Mouse (Mus musculus): ENCODE measurements around the gene Oas1g. TPM values are rescaled to one million over a fixed set of nuclear protein-coding genes. Genes with fewer than 3 reads are reported as not detected.
"Not testable (repeated sequence)": the region's sequence is repeated elsewhere in the genome, so short reads cannot be mapped to it uniquely, and the experiment has no call there.

Oas1g gene
- total RNA-seq, 2 experiments from 2014 or later: not detected

DNA sequence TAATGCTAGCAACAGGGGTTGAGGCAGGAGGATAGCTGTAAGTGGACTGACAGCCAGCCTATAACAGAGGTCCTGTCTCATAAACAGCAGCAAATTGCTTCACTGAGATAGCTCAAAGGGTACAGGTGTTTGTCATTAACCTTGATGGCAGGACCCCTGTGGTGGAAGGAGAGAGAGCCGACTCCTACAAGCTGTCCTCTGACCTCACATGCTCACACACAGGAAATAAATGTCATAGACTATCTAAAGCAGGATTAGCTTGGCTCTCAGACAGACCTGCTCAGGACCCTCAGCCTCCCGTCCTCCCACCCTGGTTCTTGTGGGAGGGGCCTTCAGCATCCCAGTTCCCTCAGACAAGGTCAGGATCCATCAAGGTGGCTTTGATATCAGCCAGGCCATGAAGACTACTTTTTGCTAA is 4.8 kb upstream of the Oas1g start:
- intact Hi-C loops (cut with DNase I): no loop called here
- no peak for DNase-seq (ENCODE audit: extremely low spot score in 1 of 2, low spot score in 2 of 2)

DNA sequence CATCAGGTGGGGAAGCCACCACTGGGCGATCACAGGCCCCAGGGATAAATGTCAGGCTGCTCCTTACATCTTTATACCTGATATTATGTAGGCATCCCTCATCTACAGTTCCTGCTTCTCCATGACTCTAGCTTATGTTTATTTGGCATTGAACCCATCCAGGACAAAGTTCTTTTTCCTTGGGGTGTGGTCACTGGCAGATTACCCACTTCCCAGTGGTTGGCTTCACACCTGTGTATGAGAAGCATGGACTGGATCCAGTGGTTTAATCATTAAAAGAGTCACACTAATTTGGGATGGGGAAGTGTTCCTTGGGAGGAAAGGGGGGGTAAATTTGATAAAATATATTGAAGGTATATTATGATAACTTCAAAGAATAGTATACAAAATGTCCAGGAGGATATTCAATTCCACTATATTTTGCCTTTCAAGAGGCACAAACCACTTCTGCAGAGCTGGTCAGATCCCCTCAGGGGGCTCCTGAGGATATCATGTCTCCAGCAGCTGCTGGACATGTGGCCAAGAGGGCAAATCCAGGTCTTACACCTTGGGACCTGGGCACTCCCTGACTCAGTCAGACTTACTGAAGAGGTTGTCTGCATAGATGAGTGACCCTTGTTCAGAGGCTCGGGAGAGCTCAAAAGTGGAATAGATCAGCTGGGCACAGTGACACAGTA is 4.3 kb upstream of the Oas1g start:
- intact Hi-C loops (cut with DNase I); DNase-seq (ENCODE audit: extremely low spot score in 1 of 2, low spot score in 2 of 2): not testable (repeated sequence)

DNA sequence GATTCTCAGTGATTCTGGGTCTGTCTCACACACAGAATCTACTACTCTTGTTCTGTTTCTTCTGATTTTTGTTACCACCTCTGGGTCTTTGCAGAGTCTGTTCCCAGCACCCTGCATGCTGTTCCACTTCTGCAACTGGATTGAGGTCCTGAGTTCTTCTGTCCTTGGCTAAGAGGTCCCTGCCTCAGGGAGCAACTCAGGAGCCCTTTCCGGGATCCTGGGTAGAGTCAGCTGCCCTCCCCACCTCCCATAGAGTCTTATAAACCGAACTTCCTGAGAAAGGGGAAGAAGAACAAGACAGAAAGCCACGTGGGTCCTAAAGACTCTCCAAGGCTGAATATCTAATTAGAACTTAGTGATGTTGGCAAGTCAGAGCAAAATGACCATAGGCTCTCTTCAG is 3.6 kb upstream of the Oas1g start:
- intact Hi-C loops (cut with DNase I): no loop called here
- no peak for DNase-seq (ENCODE audit: extremely low spot score in 1 of 2, low spot score in 2 of 2)

DNA sequence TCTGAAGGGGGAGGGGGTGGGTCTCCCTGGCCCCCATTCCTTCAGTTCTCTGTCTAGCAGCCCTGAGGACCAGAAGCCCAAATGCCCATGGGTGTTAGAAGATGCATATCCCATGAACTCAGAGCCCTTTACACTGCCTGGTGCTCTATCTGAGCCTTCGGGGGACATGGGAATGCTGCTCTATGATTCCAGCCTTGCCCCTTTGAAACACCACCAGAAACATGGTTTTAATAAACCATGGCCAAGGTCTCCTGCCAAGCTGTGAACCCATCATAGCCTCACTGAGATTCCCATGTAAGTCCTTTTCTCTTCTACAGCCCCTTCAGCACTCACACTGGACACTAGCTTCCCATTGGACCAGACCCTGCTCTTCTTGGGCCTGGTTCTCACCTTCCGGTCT is 2.6 kb upstream of the Oas1g start:
- no peak for DNase-seq (ENCODE audit: extremely low spot score in 1 of 2, low spot score in 2 of 2)
- intact Hi-C loops (cut with DNase I): no loop called here

DNA sequence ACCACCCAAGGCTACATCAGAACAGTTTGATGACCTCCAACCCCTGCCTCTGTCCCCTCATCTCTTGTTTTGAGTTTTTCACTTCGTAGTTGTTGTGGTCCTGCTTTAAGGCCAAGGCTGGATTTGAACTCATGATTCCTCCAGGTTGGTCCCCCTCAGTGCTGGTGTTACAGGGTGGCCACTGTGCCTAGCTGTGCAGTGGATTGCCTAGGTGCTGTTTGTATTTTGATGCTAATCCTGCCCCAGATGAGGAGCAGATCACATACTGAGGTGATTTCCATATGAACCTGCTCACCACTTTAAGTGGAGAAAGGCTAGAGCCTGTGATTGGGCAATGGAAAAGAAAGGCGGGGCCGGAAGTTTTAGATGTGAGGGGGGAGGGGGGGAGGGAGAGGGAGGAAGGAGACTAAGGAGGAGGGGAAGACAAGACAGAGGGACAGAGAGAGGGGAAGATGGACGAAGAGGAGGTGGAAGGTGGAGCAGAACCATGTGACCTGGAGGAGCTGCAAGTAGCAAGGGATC is 942 bp upstream of the Oas1g start:
- intact Hi-C loops (cut with DNase I); DNase-seq (ENCODE audit: extremely low spot score in 1 of 2, low spot score in 2 of 2): not testable (repeated sequence)

DNA sequence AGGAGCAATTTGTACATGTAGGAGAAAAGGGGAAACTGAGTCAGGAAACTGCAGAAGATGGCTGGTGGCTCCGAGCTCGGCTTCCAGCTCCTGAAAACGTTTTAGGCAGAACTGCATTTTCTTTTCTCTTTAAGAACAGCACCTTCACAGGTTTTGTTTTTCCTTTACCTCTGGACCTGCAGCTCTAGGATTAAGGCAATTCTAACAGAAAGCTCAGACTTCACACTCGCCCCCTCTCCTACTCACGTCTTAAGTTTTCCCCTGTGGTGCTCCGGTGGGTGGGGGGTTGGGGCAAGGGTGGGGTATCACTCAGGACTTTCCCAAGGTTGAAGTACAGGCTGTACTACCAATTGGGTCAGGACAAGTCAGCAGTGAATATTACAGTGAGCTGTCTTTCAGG is 418 bp upstream of the Oas1g start:
- intact Hi-C loops (cut with DNase I): no loop called here

DNA sequence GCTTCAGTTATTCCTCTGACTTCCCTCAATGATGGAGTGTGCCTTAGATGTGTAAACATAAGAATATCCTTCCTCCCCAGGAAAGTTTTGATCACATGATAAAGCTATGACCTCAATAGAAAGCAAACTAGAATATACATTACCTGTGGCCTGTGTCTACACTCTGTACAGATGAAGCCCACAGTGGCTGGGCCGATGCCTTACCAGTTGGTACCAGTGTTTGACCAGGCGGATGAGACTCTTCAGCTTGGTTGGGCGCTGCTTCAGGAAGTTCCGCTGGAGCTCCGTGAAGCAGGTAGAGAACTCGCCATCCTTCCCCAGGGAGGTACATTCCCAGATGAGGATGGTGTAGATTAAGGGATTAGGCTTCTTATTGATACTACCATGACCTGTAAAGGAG is 5.7 kb downstream of the Oas1g start:
- DNase-seq (ENCODE audit: extremely low spot score in 1 of 2, low spot score in 2 of 2); intact Hi-C loops (cut with DNase I): not testable (repeated sequence)

More for the DNA sequence above, 418 bp upstream of the Oas1g start:
- no peak for DNase-seq (ENCODE audit: extremely low spot score in 1 of 2, low spot score in 2 of 2)

DNA sequence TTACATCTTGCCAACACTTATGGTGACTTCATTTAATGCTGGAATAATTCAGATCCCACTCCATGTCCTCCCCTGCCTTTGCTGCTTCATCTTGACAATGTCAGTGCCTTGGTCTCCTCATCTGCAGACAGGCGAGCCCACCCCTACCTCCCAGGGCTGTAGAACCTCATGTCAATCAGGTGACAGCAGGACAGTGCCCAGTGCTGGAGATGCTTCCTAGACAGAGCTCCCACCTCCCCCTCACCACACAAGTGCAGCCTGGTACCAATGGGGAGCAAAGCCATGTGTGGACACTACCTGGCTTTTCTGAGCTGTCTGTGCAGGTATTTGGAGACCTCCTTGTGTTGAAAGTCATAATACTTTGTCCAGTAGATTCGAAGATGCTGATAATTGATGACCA is 8.6 kb downstream of the Oas1g start:
- intact Hi-C loops (cut with DNase I): loop anchor here (2.0 kb wide), 1 partner anchor 20 kb away; no protein-coding TSS in a partner anchor
- not testable (repeated sequence) for DNase-seq (ENCODE audit: extremely low spot score in 1 of 2, low spot score in 2 of 2)

DNA sequence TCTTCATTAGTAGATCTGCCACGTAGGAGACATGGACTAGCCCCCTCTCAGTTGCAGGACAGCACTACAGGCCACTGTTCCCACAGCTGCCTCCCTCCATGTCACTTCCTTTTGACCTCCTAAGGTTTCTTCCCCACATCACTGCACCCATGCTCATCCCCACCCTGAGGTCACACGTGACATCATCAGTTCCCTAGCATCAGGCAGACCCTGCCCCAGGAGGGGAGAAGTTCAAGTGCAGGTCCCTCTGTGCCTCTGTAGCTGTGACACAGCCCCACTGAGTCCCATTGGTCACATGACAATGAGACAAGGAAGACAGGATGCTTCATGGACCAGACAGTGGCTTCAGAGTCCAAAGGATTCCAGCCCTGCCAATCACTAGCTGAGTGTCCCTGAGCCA is 10.0 kb downstream of the Oas1g start:
- intact Hi-C loops (cut with DNase I); DNase-seq (ENCODE audit: extremely low spot score in 1 of 2, low spot score in 2 of 2): not testable (repeated sequence)

DNA sequence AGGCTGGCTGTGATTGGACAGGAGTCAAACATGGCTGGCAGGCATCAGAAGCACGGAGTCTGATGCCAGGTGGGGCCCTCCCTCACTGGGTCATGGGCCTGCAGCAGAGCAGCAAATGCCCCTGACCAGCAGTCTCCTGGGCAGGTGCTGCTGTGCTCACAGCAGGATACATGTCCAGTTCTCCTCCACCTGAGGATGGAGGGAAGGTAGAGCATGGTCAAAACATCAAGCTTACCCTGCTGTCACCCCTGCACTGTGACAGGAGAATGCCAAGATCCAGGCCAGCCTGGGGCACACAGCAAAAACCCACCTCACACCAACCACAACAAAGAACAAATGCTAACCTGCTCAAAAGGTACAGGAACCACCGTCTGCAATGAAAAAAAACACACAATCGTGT is 10.6 kb downstream of the Oas1g start:
- DNase-seq (ENCODE audit: extremely low spot score in 1 of 2, low spot score in 2 of 2); intact Hi-C loops (cut with DNase I): not testable (repeated sequence)

DNA sequence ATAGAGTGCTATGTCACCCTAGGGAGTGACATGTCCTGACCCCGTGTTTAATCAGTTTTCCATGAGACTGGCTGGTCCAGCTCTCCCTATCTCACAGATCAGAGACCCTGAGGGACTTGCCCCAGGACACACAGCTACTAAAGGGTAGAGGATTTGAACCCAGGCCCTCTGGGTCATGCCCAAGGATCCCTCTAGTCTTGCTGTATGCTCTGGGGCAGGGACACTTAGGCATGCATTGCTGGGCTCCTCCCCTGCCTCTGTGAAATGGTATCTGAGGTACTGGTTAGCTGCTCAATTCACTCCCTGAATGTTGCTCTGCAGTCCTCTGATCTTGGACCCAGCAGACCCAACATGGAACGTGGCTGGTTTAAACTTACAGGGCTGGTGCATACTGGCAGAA is 15.9 kb downstream of the Oas1g start:
- DNase-seq (ENCODE audit: extremely low spot score in 1 of 2, low spot score in 2 of 2): no peak
- intact Hi-C loops (cut with DNase I): no loop called here

DNA sequence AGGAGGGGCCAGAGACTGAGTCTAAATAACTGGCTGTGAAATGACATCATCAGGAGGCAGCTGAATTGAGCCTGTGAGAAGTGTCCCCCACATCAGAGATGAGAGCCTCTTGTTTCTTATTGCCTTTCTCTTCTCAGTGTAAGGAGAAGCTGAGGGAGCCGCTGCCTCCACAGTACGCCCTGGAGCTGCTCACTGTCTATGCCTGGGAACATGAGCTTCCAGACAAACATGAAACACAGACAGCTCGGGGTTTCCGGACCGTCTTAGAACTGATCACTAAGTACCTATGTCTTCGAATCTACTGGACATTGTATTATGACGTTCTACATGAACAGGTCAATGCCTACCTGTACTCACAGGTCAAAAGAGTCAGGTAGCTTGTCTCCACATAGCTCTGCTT is 16.6 kb downstream of the Oas1g start:
- no peak for DNase-seq (ENCODE audit: extremely low spot score in 1 of 2, low spot score in 2 of 2)
- intact Hi-C loops (cut with DNase I): no loop called here

DNA sequence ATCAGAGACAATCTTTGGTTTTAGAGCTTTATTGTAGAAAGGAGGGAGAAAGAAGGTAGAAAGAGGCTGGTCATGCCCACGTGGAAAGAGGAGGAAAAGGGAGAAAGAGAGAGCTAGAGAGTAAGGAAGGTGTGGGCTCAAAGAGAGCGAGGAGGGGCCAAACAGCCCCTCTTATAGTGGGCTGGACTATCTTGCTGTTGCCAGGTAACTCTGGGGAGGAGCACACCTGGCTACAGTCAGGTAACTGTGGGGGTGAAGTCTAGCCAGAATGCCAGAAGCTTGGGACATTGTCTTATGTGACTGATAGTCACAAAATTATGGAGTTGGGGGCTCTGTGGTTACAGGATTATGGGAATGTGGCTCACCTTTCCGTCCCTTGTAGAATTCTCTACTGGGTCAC is 17.3 kb downstream of the Oas1g start:
- no peak for DNase-seq (ENCODE audit: extremely low spot score in 1 of 2, low spot score in 2 of 2)
- intact Hi-C loops (cut with DNase I): no loop called here

DNA sequence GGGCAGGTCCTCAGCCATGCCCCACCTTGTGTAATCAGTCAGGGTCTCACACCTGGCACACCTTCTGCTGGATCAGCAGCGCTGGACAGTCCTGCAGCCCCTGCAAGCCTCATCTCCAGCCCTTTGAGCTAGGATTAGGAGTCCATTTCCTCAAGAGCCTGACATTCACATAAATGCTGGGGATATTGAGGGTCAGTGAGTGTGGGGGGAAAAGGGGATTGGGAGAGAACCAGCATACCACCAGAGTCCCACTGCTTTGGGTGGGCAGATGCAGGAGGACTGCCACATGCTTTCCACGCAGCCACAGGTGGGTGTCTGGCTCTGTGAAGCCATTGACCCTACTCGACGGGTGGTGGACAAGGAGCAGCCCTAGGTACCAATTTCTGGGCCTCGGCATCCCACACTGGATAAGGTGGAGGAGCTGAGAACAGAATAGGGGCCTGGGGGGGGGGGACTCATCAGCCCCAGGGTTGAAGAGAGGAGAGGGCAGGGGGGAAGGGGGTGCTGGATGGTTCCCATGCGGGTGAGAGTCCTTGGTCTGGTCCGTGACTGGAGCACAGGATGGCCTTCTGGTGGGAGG is 17.9 kb downstream of the Oas1g start:
- intact Hi-C loops (cut with DNase I): loop anchor here (5.0 kb wide), 1 partner anchor 33 kb away; no protein-coding TSS in a partner anchor
- DNase-seq (ENCODE audit: extremely low spot score in 1 of 2, low spot score in 2 of 2): no peak

DNA sequence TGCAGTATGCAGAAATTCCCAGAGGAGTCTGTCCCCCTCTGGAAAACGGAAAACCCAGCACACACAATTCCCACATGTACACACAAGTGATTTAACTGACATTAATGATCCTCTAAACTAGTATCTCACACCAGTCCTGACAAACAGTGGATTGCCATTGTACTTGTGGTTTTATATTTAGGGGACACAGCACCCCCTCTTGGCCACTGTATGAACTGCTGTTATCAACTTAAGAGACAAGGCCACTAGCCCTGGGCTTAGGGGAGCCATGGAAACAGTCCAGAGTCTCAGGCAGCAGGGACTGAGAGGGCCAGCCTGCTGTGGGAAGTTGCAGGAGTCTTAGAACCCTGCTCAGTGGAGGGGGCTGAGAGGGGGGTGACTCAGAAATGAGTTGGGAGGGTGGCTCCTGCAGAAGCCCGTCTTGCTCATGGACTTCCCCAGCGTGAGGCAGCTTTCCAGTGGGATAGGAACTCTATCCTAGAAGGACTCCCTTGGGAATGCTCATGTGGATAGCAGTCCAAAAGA is 22.0 kb downstream of the Oas1g start:
- intact Hi-C loops (cut with DNase I): loop anchor here (5.0 kb wide), 1 partner anchor 37 kb away; no protein-coding TSS in a partner anchor
- no peak for DNase-seq (ENCODE audit: extremely low spot score in 1 of 2, low spot score in 2 of 2)

DNA sequence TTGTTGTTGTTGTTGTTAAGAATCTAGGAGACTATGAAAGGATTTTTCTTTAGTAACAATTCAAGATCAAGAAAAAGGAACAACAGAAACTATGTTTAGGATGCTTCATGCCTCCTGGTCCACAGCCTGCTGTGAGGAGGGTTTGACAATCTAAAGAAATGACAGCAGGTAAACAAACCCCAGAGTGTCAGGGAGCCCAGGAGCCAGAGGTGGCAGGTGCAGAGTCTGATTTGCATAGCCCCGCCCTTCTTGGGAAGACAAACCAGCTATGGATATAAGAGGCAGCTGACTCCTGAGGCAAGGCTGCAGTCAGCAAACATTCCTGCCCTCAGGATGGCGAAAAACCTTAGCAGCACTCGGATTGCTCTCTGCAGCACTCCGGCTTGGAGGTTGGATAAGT is 26.3 kb downstream of the Oas1g start, which contains the start of gene Oas1h:
TSS of gene Oas1h (plus strand) at position 301 of the 400 bp plus-strand sequence.
- DNase-seq (ENCODE audit: extremely low spot score in 1 of 2, low spot score in 2 of 2): no peak
- intact Hi-C loops (cut with DNase I): no loop called here

DNA sequence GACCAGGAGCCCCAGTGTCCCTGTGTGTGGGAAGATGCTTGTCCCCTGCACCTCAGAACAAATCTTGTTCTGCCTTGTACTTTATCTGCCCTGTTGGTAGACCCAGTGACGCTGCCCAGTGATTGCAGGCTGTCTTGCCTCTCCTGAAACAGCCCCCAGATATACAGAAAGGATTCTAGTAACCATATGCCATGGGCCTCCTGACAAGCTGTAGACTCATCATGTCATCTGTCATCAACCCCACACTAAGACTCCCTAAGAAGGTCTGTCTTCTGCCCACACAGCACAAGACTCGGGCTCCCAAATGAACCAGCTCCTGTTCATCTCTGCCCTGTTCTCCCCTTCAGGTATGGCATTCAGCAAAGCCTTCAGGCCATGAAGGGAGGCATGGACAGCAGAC is 28.2 kb downstream of the Oas1g start:
- DNase-seq (ENCODE audit: extremely low spot score in 1 of 2, low spot score in 2 of 2): no peak

DNA sequence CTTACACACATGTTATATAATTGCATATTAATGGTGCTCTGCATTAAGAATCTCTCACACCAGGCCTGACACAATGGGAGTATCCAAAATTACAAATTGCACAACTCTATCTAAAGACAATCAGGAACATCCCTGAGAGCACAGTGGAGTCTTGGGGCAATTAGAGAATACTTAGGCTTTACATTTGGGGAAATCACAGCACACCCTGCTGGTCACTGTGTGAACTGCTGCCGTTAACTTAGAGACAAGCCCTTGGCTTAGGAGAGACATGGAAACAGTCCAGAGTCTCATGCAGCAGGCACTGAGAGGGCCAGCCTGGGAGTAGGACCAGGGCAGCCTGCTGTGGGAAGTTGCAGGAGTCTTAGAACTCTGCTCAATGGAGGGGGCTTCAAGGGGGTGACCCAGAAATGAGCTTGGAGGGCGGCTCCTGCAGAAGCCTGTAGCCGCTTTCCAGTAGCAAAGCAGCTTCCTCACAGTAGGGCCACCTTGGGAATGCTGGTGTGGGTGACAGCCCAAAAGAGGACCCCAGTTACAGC is 37.7 kb downstream of the Oas1g start:
- intact Hi-C loops (cut with DNase I): no loop called here

More for the DNA sequence above, 28.2 kb downstream of the Oas1g start:
- intact Hi-C loops (cut with DNase I): no loop called here

DNA sequence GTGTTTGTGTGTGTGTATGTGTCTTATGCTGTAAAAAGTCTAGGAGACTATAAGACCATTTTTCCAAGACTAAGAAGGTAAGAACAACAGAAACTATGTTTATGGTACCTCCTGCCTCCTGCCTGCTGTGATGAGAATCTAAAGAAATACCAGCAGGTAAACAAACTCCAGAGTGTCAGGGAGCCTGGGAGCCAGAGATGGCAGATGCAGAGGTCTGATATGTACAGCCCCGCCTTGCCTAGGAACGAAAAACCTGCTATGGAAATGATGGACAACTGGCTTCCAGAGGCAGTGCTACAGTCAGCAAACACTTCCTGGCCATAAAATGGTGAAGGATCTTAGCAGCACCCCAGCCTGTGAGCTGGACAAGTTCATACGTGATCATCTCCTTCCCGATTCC is 40.3 kb downstream of the Oas1g start, which contains the start of gene Oas1f:
TSS of gene Oas1f (plus strand) at position 301 of the 400 bp plus-strand sequence.
- intact Hi-C loops (cut with DNase I): no loop called here
- DNase-seq (ENCODE audit: extremely low spot score in 1 of 2, low spot score in 2 of 2): no peak

More for the DNA sequence above, 37.7 kb downstream of the Oas1g start:
- DNase-seq (ENCODE audit: extremely low spot score in 1 of 2, low spot score in 2 of 2): no peak

DNA sequence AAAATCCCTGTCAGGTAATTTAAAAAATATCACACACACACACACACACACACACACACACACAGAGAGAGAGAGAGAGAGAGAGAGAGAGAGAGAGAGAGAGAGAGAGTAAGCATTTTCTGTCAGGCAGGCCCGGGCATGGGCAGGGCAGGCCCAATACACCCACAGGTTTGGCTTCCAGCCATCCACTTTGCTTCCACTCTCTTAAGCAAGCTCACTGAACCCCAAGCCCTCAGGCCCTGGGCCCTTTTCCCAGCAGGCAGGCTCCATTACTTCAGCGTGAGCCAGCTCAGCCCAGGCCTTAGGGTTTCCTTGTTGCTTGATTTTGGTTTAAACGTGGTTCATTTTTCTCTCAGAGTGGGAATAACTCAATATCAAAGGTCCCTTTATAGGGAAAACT is 42.7 kb downstream of the Oas1g start:
- intact Hi-C loops (cut with DNase I): no loop called here
- peak; percentile 15 to 40 for DNase-seq (ENCODE audit: extremely low spot score in 1 of 2, low spot score in 2 of 2)

Measured in left cerebral cortex, postnatal 10 days (tissue).